Mouse (Mus musculus): ENCODE results near the gene Gm44502. TPM values are rescaled to one million over a fixed set of nuclear protein-coding genes. Genes with fewer than 3 reads are reported as not detected.

Gm44502 gene
- polyA plus RNA-seq, 1 experiment from 2014 or later, result not detected

DNA sequence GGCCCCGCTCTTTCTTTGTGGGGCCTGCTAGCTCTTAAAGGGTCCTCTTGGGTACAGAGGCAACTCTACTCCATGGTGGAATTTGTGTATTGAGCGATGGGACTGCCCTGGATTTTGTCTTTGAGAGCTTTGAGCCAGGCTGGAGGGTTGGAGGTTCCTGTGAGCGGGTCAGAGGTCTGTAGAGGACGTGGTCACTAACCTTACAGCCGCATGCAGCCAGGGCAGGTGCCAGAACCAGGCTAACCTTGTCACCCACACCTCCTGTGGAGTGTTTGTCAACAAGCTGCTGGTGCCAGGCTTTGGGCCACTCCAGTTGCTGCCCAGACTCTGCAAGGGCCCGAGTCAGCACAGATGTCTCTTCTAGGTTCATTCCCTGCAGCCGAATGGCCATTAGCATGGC is 53.5 kb downstream of the Gm44502 start:
- H3K4me1 ChIP-seq (ENCODE audit: control insufficient read depth, insufficient read depth, low read length), result peaks cover 4% of the 10 kb centered on the region; the same call in 1 of the 2 replicates
- no peak overlapping the region for H3K9ac ChIP-seq (replicated peaks; ENCODE audit: low read length)
- no peak overlapping the region for H3K4me2 ChIP-seq (ENCODE audit: low read depth, low read length)
- H3K9me3 ChIP-seq (replicated peaks; ENCODE audit: control insufficient read depth, low read length), result no peaks in the 10 kb centered on the region
- no peak overlapping the region for H3K27ac ChIP-seq (replicated peaks; ENCODE audit: low read depth, low read length)
- H3K27me3 ChIP-seq (ENCODE audit: control insufficient read depth, insufficient read depth, low read length), result peaks cover 35% of the 10 kb centered on the region
- 76% methylated on average over 7 of the region's 7 CpGs for WGBS
- no peak for DNase-seq (ENCODE audit: low spot score)
- no peak overlapping the region for H3K4me3 ChIP-seq (ENCODE audit: low read depth, low read length)
- peaks cover 2% of the 10 kb centered on the region for H3K36me3 ChIP-seq (replicated peaks; ENCODE audit: control insufficient read depth, insufficient read depth, low read depth, low read length)
- ATAC-seq (replicated peaks; ENCODE audit: insufficient number of reproducible peaks, low FRiP score, low TSS enrichment, low read depth), result no peak

GRCm38 (mm10) chr15:89374801-89375534 is 54.5 kb downstream of the Gm44502 start:
- Histone ChIP-seq H3K4me1 (ENCODE audit: control insufficient read depth, insufficient read depth, low read length) (peaks cover 4% of the 10 kb centered on the region; the same call in 1 of the 2 replicates), H3K36me3 (replicated peaks; ENCODE audit: control insufficient read depth, insufficient read depth, low read depth, low read length) (peaks cover 7% of the 10 kb centered on the region), H3K4me2 (ENCODE audit: low read depth, low read length) (no peak overlapping the region), H3K9ac (replicated peaks; ENCODE audit: low read length) (no peak overlapping the region; the same call in 1 of the 2 replicates), H3K27ac (replicated peaks; ENCODE audit: low read depth, low read length) (no peak overlapping the region), H3K27me3 (ENCODE audit: control insufficient read depth, insufficient read depth, low read length) (peaks cover 31% of the 10 kb centered on the region), H3K4me3 (ENCODE audit: low read depth, low read length) (no peak overlapping the region), H3K9me3 (replicated peaks; ENCODE audit: control insufficient read depth, low read length) (no peaks in the 10 kb centered on the region)
- 92% methylated on average over 17 of the region's 17 CpGs for WGBS
- ATAC-seq (replicated peaks; ENCODE audit: insufficient number of reproducible peaks, low FRiP score, low TSS enrichment, low read depth), result no peak
- DNase-seq (ENCODE audit: low spot score), result no peak

DNA sequence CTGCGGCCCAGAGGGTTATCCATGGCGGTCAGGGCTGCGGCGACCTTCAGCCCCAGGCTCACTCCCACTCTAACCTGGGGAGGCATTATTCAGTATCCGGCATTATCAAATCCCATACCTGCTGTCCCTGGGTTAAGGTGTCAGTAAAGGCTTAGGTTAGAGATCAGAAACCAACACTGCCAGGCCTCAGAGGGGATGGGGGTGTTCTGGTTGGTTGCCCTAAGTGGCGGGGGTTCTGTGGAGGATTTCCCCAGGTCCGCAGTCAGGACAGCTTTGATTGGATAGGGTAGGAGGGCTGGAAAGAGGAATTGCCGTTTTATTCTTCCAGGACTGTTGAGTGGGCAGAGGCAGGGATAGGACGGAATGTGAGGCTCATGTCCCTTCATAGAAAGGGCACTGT is 55.2 kb downstream of the Gm44502 start:
- peaks cover 4% of the 10 kb centered on the region; the same call in 1 of the 2 replicates for H3K4me1 ChIP-seq (ENCODE audit: control insufficient read depth, insufficient read depth, low read length)
- ATAC-seq (replicated peaks; ENCODE audit: insufficient number of reproducible peaks, low FRiP score, low TSS enrichment, low read depth) (no peak), DNase-seq (ENCODE audit: low spot score) (no peak)
- peak overlapping the region; percentile 51 for H3K4me3 ChIP-seq (ENCODE audit: low read depth, low read length)
- peaks cover 28% of the 10 kb centered on the region for H3K27me3 ChIP-seq (ENCODE audit: control insufficient read depth, insufficient read depth, low read length)
- H3K4me2 ChIP-seq (ENCODE audit: low read depth, low read length), result peak overlapping the region; percentile 87
- H3K9me3 ChIP-seq (replicated peaks; ENCODE audit: control insufficient read depth, low read length), result no peaks in the 10 kb centered on the region
- H3K36me3 ChIP-seq (replicated peaks; ENCODE audit: control insufficient read depth, insufficient read depth, low read depth, low read length), result peaks cover 7% of the 10 kb centered on the region
- peak overlapping the region; percentile 87 for H3K27ac ChIP-seq (replicated peaks; ENCODE audit: low read depth, low read length)
- peak overlapping the region; percentile 82 for H3K9ac ChIP-seq (replicated peaks; ENCODE audit: low read length)
- 48% methylated on average over 9 of the region's 9 CpGs for WGBS

DNA sequence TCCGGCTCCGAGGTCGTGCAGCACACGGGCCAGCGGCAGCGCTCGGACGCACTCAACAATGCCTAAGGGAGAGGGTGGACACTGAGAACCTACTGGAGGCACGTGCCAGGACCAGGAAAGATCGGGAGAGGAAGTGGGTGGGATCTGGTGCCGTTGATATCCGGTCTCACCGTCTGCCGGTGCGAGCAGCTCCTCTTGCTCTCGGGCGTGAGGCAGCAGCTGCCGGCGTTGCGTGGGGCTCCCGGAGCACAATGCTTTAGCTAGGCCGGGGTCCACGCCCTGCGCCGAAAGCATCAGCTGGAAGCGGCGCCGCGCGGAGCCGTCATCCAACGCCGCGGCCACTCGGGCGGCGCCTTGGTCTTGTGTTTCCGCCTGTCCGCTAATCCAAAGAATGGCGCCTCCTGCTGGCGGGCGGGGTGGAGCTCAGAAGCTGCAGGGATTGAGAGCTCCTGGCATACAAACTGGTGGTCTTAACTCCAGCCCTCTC is 55.7 kb downstream of the Gm44502 start, which contains the start of gene Sco2:
Sco2 (minus strand) TSS at position 85 of the 487 bp plus-strand sequence.
- peak; percentile 94 for DNase-seq (ENCODE audit: low spot score)
- Histone ChIP-seq H3K9ac (replicated peaks; ENCODE audit: low read length) (peak within 1 kb of the TSS; percentile 82), H3K4me2 (ENCODE audit: low read depth, low read length) (peak within 1 kb of the TSS; percentile 87), H3K27ac (replicated peaks; ENCODE audit: low read depth, low read length) (peak within 1 kb of the TSS; percentile 87), H3K36me3 (replicated peaks; ENCODE audit: control insufficient read depth, insufficient read depth, low read depth, low read length) (peaks cover 9% of the 10 kb centered on the region), H3K9me3 (replicated peaks; ENCODE audit: control insufficient read depth, low read length) (no peaks in the 10 kb centered on the region), H3K4me1 (ENCODE audit: control insufficient read depth, insufficient read depth, low read length) (peaks cover 4% of the 10 kb centered on the region; the same call in 1 of the 2 replicates), H3K27me3 (ENCODE audit: control insufficient read depth, insufficient read depth, low read length) (peaks cover 23% of the 10 kb centered on the region), H3K4me3 (ENCODE audit: low read depth, low read length) (peak within 1 kb of the TSS; percentile 51)
- ATAC-seq (replicated peaks; ENCODE audit: insufficient number of reproducible peaks, low FRiP score, low TSS enrichment, low read depth), result peak; percentile 68
- WGBS, result under 1% methylated on average over 40 of the region's 42 CpGs

DNA sequence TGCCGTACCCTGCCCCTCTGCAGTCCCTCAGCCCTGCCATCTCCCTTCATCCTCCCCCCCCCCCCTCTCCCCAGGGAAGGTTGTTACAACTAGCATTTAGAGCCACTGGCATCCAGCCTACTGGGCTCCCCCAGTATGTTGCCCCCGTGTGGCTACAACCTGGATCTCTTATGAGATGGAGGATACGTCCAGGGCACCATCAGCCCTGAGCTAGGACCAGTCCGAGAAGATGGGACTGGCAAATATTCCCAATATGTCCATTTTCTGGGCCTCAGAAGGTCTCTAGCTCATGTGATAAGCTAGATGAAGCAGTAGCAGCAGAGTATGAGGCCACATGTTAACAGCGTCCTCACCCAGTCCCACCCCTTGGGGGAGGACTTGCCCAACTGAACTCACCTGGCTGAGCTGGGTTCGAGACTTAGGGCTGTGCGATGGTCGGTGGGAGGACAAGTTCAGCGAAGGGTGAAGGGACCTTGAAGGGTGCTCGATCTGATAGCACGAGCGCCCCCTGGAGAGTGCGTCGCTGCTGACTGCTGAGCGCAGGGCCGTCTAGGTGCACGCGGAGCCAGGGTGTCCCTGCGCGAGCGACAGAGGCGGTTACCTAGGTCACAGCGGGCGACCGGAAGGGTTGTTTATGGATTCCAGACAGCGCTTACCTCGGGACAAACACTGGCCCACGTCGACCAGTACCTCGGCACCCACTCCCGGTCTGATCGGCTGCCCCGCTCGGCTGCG is 56.3 kb downstream of the Gm44502 start:
- Histone ChIP-seq H3K4me1 (ENCODE audit: control insufficient read depth, insufficient read depth, low read length) (peaks cover 4% of the 10 kb centered on the region; the same call in 1 of the 2 replicates), H3K27ac (replicated peaks; ENCODE audit: low read depth, low read length) (peak overlapping the region; percentile 87), H3K9me3 (replicated peaks; ENCODE audit: control insufficient read depth, low read length) (no peaks in the 10 kb centered on the region), H3K36me3 (replicated peaks; ENCODE audit: control insufficient read depth, insufficient read depth, low read depth, low read length) (peaks cover 12% of the 10 kb centered on the region), H3K4me2 (ENCODE audit: low read depth, low read length) (peak overlapping the region; percentile 87), H3K9ac (replicated peaks; ENCODE audit: low read length) (peak overlapping the region; percentile 82), H3K4me3 (ENCODE audit: low read depth, low read length) (peak overlapping the region; percentile 51), H3K27me3 (ENCODE audit: control insufficient read depth, insufficient read depth, low read length) (peaks cover 18% of the 10 kb centered on the region)
- ATAC-seq (replicated peaks; ENCODE audit: insufficient number of reproducible peaks, low FRiP score, low TSS enrichment, low read depth), result peak; percentile 77
- DNase-seq (ENCODE audit: low spot score), result peak; percentile 86
- under 1% methylated on average over 35 of the region's 35 CpGs for WGBS

DNA sequence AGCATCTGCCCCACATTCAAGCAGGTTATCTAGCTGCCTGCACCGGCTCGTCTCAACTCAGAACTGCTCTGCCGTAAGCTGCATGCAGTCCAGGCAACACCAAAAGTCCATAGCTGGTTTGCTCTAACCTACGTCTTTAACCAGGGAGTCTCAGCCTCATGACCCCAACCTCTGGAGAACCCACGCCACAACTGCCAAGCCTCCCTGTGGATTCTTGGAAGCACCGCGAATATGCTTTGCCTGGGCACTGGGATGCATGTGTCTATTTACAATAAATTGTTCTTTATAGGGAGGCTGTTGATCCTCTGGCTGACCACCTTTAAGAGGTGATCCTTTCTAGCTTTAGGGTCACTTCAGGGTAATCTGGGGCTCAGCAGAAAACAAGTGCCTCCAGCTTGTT is 57.0 kb downstream of the Gm44502 start:
- Histone ChIP-seq H3K4me2 (ENCODE audit: low read depth, low read length) (peak overlapping the region; percentile 87), H3K27ac (replicated peaks; ENCODE audit: low read depth, low read length) (peak overlapping the region; percentile 41; the same call in 1 of the 2 replicates), H3K4me1 (ENCODE audit: control insufficient read depth, insufficient read depth, low read length) (peaks cover 4% of the 10 kb centered on the region; the same call in 1 of the 2 replicates), H3K9me3 (replicated peaks; ENCODE audit: control insufficient read depth, low read length) (no peaks in the 10 kb centered on the region), H3K27me3 (ENCODE audit: control insufficient read depth, insufficient read depth, low read length) (peaks cover 12% of the 10 kb centered on the region), H3K9ac (replicated peaks; ENCODE audit: low read length) (no peak overlapping the region), H3K36me3 (replicated peaks; ENCODE audit: control insufficient read depth, insufficient read depth, low read depth, low read length) (peaks cover 16% of the 10 kb centered on the region), H3K4me3 (ENCODE audit: low read depth, low read length) (peak overlapping the region; percentile 51; the same call in 1 of the 2 replicates)
- ATAC-seq (replicated peaks; ENCODE audit: insufficient number of reproducible peaks, low FRiP score, low TSS enrichment, low read depth) (no peak), DNase-seq (ENCODE audit: low spot score) (no peak)
- WGBS, result 90% methylated on average over 7 of the region's 7 CpGs

GRCm38 (mm10) chr15:89372068-89372467 is 57.4 kb downstream of the Gm44502 start:
- H3K4me1 ChIP-seq (ENCODE audit: control insufficient read depth, insufficient read depth, low read length), result peaks cover under 1% of the 10 kb centered on the region; the same call in 1 of the 2 replicates
- H3K4me3 ChIP-seq (ENCODE audit: low read depth, low read length), result no peak overlapping the region
- H3K4me2 ChIP-seq (ENCODE audit: low read depth, low read length), result no peak overlapping the region
- DNase-seq (ENCODE audit: low spot score), result no peak
- no peak overlapping the region for H3K9ac ChIP-seq (replicated peaks; ENCODE audit: low read length)
- WGBS, result 88% methylated on average over 13 of the region's 13 CpGs
- no peak for ATAC-seq (replicated peaks; ENCODE audit: insufficient number of reproducible peaks, low FRiP score, low TSS enrichment, low read depth)
- no peaks in the 10 kb centered on the region for H3K9me3 ChIP-seq (replicated peaks; ENCODE audit: control insufficient read depth, low read length)
- peaks cover 17% of the 10 kb centered on the region for H3K36me3 ChIP-seq (replicated peaks; ENCODE audit: control insufficient read depth, insufficient read depth, low read depth, low read length)
- H3K27ac ChIP-seq (replicated peaks; ENCODE audit: low read depth, low read length), result no peak overlapping the region
- peaks cover 7% of the 10 kb centered on the region for H3K27me3 ChIP-seq (ENCODE audit: control insufficient read depth, insufficient read depth, low read length)

Data from embryonic facial prominence, embryonic 11.5 days (tissue).